Mouse (Mus musculus) lung, embryonic 15.5 days (tissue): ENCODE data around the gene Gfpt1. TPM values are rescaled to one million over a fixed set of nuclear protein-coding genes. Genes with fewer than 3 reads are reported as not detected.

Source experiments
- ATAC-seq: fragments of 200-750 bp; cut with Nextera tagmentation; 2 replicates; pipeline ENCODE4 v1.8.0; 2017; ENCODE audit warnings: moderate number of reproducible peaks, borderline replicate concordance; ENCODE audit not compliant: low FRiP score, low TSS enrichment; ENCODE audit errors: extremely low read depth
- H3K27ac ChIP-seq: fragments of 300-500 bp; sonication (generic); 2 replicates; pipeline ENCODE4 v1.5.1; 2015; ENCODE audit warnings: moderate library complexity, mild to moderate bottlenecking, inconsistent platforms
- H3K27me3 ChIP-seq: fragments of 300-500 bp; sonication (generic); 2 replicates; pipeline ENCODE4 v1.6.1; 2015; ENCODE audit warnings: inconsistent platforms
- H3K36me3 ChIP-seq: fragments of 300-500 bp; sonication (generic); 2 replicates; pipeline ENCODE4 v1.6.1; 2015; ENCODE audit warnings: inconsistent platforms
- H3K4me1 ChIP-seq: fragments of 300-500 bp; sonication (generic); 2 replicates; pipeline ENCODE4 v1.6.1; 2015; ENCODE audit warnings: inconsistent platforms
- H3K4me2 ChIP-seq: fragments of 300-500 bp; sonication (generic); 2 replicates; pipeline ENCODE4 v1.6.1; 2015; ENCODE audit warnings: inconsistent platforms, mild to moderate bottlenecking, moderate library complexity
- H3K4me3 ChIP-seq: fragments of 300-500 bp; sonication (generic); 2 replicates; pipeline ENCODE4 v1.5.1; 2015; ENCODE audit warnings: mild to moderate bottlenecking, inconsistent platforms
- H3K9ac ChIP-seq: fragments of 300-500 bp; sonication (generic); 2 replicates; pipeline ENCODE4 v1.6.1; 2015; ENCODE audit warnings: inconsistent platforms
- H3K9me3 ChIP-seq: fragments of 300-500 bp; sonication (generic); 2 replicates; pipeline ENCODE4 v1.6.1; 2016; ENCODE audit warnings: inconsistent platforms
- WGBS: fragments of 180-500 bp; shearing (Covaris S2); methylation state at CpG from one replicate; pipeline ENCODE4 v1.1.7; 2015; 5-methylcytosine and 5-hydroxymethylcytosine counted together
- polyA plus RNA-seq: library from polyadenylated mRNA; unstranded; fragments of >200 nt; fragmentation: Nextera tagmentation; extraction: Ambion mirVana; gene quantifications from 2 replicates; pipeline ENCODE4 v1.2.1, GENCODE M21; 2015

The Gfpt1 gene
- polyA plus RNA-seq, 1 experiment from 2014 or later: 20.5 TPM

DNA sequence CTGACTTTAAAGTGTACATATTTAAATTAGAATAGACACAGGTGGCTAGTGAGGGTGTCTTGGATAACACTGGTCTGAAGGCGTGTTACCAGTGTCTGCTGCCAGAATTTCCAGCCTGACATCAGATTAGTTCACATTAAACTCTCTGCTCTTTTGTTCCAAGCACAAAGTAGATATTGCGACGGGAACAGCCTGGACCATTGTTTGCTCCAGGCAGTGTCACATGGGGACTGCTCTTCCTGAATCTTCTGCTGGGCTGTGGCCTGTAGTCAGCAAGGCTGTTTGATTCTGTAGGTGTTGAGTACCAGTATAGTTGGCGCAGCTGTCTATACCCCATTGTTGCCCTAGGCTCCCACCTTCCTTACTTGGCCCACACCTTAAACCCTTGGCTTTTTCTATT, 81.3 kb downstream of the Gfpt1 start:
- ATAC-seq: no peak
- no peak overlapping the region for H3K4me2 ChIP-seq
- 80% methylated on average over 4 of the region's 4 CpGs for WGBS
- H3K4me1 ChIP-seq: peaks cover 21% of the 10 kb centered on the region
- no peaks in the 10 kb centered on the region for H3K27me3 ChIP-seq
- H3K4me3 ChIP-seq: no peak overlapping the region
- H3K36me3 ChIP-seq: no peaks in the 10 kb centered on the region
- no peaks in the 10 kb centered on the region for H3K9me3 ChIP-seq
- no peak overlapping the region for H3K9ac ChIP-seq
- H3K27ac ChIP-seq: no peak overlapping the region

DNA sequence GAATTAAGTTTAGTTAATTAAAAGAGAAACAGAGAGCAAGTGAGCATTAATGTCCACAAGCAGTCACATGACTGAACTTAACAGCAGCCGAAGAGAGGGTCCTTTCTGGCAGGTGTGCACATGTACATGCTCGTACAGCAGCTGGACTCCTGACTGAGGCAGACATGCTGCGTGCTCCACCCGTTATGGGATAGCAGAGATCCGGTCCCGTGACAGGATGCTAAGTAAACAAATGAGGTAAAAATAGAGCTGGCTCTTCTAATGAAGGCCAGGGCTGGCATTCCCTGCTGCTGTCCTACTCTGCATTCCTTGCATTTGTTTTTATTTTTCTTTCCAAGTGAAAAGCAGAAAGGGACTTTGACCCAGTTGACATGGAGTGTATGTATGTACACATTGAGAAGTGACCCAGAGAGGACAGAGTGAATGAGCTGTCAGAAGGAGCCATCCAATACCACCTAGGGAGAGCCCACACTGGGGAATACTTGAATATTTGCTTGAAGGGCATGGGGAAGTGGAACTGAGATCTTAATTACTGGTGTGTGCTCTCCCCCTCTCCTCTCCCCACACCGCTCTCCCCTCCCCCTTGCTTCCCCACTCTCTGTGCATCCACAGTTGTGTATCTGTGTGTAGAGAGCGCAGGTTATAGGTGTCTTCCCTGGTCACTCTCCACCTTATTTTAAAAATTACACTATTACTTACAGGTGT, 84.6 kb downstream of the Gfpt1 start:
- peak; percentile 67; the same call in 1 of the 2 replicates for ATAC-seq
- no peaks in the 10 kb centered on the region for H3K9me3 ChIP-seq
- H3K27ac ChIP-seq: peak overlapping the region; percentile 32; the same call in 1 of the 2 replicates

DNA sequence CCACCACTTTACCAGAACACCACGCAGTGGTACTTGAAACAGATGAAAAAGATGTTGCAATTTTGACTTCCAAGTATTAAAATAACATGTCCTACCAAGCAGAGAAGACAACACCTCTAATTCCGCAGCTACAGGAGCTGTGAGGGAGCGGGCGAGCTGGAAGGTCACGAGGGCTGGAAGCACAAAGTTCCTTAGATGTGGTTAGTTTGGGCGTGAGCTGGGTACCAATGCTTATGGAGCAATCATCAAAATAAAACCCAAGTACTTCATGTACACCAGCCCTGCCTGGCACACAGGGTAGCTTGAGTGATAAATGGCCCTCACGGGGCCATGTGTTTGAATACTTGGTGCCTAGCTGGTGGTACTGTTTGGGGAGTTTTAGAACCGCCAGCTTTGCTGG, 87.2 kb downstream of the Gfpt1 start:
- WGBS: 85% methylated on average over 8 of the region's 8 CpGs
- H3K36me3 ChIP-seq: 0 out of 2 replicates have a peak, but pooled peaks cover 3% of the 10 kb centered on the region
- peaks cover 12% of the 10 kb centered on the region for H3K4me1 ChIP-seq
- no peak overlapping the region for H3K4me2 ChIP-seq
- H3K9me3 ChIP-seq: no peaks in the 10 kb centered on the region
- no peak overlapping the region for H3K4me3 ChIP-seq
- no peak for ATAC-seq
- no peak overlapping the region for H3K9ac ChIP-seq
- no peak overlapping the region for H3K27ac ChIP-seq
- no peaks in the 10 kb centered on the region for H3K27me3 ChIP-seq

More for the DNA sequence above, 84.6 kb downstream of the Gfpt1 start:
- Histone ChIP-seq H3K27me3 (no peaks in the 10 kb centered on the region), H3K4me3 (no peak overlapping the region), H3K9ac (no peak overlapping the region), H3K4me2 (no peak overlapping the region), H3K36me3 (no peaks in the 10 kb centered on the region), H3K4me1 (peaks cover 12% of the 10 kb centered on the region)
- WGBS: 29% methylated on average over 8 of the region's 8 CpGs

DNA sequence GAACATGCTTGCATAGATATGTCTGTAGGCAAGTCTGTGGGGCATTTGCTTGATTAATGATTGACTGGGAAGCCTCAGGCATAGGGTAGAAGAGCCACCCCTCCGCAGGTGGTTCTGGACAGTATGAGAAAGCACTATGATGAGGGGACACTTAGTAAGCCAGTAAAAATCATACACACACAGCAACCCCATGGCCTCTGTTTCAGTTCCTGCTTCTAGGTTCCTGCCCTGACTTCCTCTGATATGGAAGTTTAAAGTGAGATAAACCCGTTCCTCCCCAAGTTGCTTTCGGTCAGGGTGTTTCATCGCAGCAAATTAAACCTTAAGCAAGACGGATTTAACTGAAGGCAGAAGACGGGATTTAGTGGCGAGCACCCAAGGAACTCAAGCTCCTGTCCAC, 88.0 kb downstream of the Gfpt1 start:
- Histone ChIP-seq H3K4me1 (peaks cover 12% of the 10 kb centered on the region), H3K27ac (no peak overlapping the region), H3K9me3 (no peaks in the 10 kb centered on the region), H3K4me2 (no peak overlapping the region), H3K9ac (no peak overlapping the region), H3K36me3 (peaks cover 6% of the 10 kb centered on the region; the same call in 1 of the 2 replicates), H3K4me3 (no peak overlapping the region), H3K27me3 (no peaks in the 10 kb centered on the region)
- WGBS: 90% methylated on average over 7 of the region's 7 CpGs
- ATAC-seq: no peak

DNA sequence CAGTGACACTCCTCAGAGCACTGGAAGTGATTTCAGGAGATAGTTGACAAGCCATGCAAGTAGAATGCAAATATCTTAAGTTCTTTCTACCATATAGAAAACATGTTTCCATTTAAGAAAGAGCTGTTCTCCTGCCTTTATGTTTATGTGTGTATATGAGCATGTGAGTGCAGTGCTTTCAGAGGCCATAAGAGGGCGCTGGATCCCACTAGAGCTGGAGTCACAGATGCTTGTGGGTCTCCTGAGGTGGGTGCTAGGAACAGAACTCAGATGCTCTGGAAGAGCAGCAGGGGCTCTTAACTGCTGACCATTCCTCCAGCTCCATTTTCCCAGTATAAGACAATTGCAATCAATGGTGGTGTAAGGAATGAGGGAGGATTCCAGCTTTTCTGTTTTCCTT, 88.4 kb downstream of the Gfpt1 start:
- Histone ChIP-seq H3K36me3 (peaks cover 9% of the 10 kb centered on the region; the same call in 1 of the 2 replicates), H3K9ac (no peak overlapping the region), H3K9me3 (no peaks in the 10 kb centered on the region), H3K4me3 (no peak overlapping the region), H3K4me1 (peaks cover 12% of the 10 kb centered on the region), H3K27ac (no peak overlapping the region), H3K27me3 (no peaks in the 10 kb centered on the region), H3K4me2 (no peak overlapping the region)
- WGBS: 64% methylated on average over 1 of the region's 1 CpGs
- no peak for ATAC-seq

DNA sequence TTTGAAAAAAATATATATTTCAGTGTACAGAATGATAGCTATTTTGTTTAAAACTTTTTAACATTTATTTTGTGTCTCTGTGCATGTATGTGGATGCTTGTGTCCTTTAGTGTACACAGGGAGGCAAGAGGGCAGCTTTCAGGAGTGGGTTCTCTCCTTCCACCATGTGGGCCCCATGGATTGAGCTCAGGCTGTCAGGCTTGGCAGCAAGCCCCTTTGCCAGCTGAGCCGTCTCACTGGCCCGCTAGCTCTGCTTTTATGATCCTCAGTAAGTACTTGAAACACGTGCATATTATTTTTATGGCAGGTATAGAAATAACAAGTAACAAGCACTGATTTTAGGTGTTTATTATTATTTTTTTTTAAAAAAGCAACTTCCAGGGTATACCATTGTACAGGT, 90.9 kb downstream of the Gfpt1 start:
- Histone ChIP-seq H3K4me3 (no peak overlapping the region), H3K27ac (no peak overlapping the region), H3K27me3 (no peaks in the 10 kb centered on the region), H3K9ac (no peak overlapping the region), H3K4me2 (no peak overlapping the region), H3K4me1 (no peaks in the 10 kb centered on the region), H3K9me3 (no peaks in the 10 kb centered on the region), H3K36me3 (peaks cover 17% of the 10 kb centered on the region; the same call in 1 of the 2 replicates)
- no peak for ATAC-seq
- WGBS: 76% methylated on average over 3 of the region's 3 CpGs

DNA sequence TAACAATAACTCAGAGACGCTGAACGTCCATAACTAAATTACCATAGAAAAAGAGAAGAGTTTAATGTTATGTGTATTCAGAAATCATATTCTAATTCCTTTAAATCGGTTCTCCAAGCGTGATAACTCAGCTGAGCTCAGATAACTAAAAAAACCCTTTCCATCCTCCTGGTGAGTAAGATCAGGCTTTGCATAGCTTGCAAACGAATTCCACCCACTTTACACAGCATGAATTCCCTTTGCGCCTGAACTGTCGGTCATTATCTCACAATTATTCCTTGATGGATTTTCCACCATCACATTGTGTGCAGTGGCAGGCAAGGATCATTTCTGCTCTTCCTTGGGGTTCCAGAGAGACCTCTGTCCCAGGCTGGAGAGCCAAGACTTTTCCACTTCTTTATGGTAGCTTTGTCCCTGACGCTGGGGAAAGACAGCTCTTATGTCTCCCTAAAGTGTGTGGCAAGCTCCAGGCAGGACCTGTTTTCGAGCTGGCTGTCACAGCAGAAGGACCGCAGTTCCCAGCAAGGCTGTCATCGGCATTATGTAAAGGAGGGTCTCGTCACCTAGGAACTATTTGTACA, 91.4 kb downstream of the Gfpt1 start:
- ATAC-seq: no peak
- H3K36me3 ChIP-seq: peaks cover 17% of the 10 kb centered on the region; the same call in 1 of the 2 replicates
- no peaks in the 10 kb centered on the region for H3K9me3 ChIP-seq
- H3K4me2 ChIP-seq: no peak overlapping the region
- no peaks in the 10 kb centered on the region for H3K27me3 ChIP-seq
- 76% methylated on average over 12 of the region's 12 CpGs for WGBS
- H3K4me1 ChIP-seq: no peaks in the 10 kb centered on the region
- no peak overlapping the region for H3K27ac ChIP-seq
- H3K4me3 ChIP-seq: no peak overlapping the region
- no peak overlapping the region for H3K9ac ChIP-seq

DNA sequence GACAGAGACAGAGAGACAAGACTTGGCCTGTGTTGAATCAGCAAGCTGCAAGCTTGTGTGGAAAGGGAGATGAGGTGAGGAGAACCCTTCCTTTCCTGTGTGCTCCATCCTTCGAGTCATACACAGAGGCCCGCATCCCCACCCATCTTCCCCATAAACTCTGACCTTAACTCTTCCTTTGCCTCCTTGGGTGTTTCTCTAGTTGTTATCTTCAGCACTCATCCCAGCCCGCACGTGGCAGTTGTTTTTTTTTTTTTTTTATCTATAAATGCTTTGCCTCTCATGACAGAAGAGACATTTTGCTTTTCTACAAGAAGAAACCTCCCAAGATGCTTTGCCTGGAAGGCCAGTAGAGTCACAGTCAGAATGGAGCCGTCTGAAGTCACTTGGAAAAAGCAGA, 95.8 kb downstream of the Gfpt1 start:
- Histone ChIP-seq H3K27ac (no peak overlapping the region), H3K4me2 (no peak overlapping the region), H3K4me1 (peaks cover 25% of the 10 kb centered on the region), H3K4me3 (no peak overlapping the region), H3K9me3 (no peaks in the 10 kb centered on the region), H3K36me3 (peaks cover 17% of the 10 kb centered on the region; the same call in 1 of the 2 replicates), H3K27me3 (no peaks in the 10 kb centered on the region), H3K9ac (no peak overlapping the region)
- 66% methylated on average over 5 of the region's 5 CpGs for WGBS
- no peak for ATAC-seq

DNA sequence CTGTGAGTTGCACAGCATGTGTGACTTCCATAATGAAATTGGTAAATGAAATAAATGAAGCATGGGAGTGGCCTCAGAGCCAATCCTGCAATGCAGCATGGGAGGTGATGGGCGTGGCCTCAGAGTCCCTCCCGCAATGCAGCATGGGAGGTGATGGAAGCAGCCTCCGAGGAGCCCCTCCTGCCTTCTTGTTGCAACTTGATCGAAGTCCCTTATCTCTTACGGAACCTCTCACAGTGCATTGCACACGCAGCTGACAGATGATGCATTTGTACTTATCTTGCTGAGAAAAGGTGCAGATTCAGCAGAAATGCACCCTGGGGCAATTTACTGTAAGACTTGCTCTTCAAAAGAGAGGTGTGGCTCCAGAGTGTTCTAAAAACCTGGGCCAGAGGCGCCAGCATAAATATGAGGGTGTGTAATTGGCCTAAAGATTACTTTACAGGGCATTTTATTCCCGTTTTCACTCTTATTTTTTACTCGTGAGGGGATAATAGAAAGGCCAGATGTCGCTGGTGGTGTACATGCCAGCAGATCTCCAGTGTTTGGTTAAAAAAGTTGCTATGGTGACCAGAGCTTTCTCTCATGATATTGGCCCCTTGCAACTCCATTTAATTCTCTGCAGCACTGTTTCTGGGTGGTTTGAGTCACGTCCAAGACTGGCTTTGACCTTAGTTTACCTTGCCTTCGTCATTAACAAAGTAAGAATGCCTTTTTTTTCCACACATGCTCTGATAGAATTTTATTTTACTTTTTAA, 97.3 kb downstream of the Gfpt1 start:
- WGBS: 46% methylated on average over 12 of the region's 12 CpGs
- H3K4me1 ChIP-seq: peaks cover 37% of the 10 kb centered on the region
- H3K36me3 ChIP-seq: peaks cover 13% of the 10 kb centered on the region; the same call in 1 of the 2 replicates
- no peaks in the 10 kb centered on the region for H3K27me3 ChIP-seq
- no peak overlapping the region for H3K9ac ChIP-seq
- H3K9me3 ChIP-seq: no peaks in the 10 kb centered on the region
- ATAC-seq: no peak
- H3K4me2 ChIP-seq: no peak overlapping the region
- no peak overlapping the region for H3K4me3 ChIP-seq
- no peak overlapping the region for H3K27ac ChIP-seq

Other genes starting within 250 kb of the Gfpt1 start
- 120 and 130 TPM in 2 replicates for gene Anxa4, start 249.3 kb upstream of the Gfpt1 start, polyA plus RNA-seq
- gene Aak1, start 193.3 kb upstream of the Gfpt1 start, polyA plus RNA-seq: 12.0 and 17.2 TPM in 2 replicates
- gene Nfu1, start 33.6 kb upstream of the Gfpt1 start, polyA plus RNA-seq: 86.0 and 88.3 TPM in 2 replicates
- gene D6Ertd527e, start 61.9 kb downstream of the Gfpt1 start, polyA plus RNA-seq: 0.36 and 0.42 TPM in 2 replicates